Mouse (Mus musculus): Measurements from ENCODE around the gene Btnl9.
"Not testable (repeated sequence)": the region's sequence is repeated elsewhere in the genome, so short reads cannot be mapped to it uniquely, and the experiment has no call there.

Btnl9 gene

DNA sequence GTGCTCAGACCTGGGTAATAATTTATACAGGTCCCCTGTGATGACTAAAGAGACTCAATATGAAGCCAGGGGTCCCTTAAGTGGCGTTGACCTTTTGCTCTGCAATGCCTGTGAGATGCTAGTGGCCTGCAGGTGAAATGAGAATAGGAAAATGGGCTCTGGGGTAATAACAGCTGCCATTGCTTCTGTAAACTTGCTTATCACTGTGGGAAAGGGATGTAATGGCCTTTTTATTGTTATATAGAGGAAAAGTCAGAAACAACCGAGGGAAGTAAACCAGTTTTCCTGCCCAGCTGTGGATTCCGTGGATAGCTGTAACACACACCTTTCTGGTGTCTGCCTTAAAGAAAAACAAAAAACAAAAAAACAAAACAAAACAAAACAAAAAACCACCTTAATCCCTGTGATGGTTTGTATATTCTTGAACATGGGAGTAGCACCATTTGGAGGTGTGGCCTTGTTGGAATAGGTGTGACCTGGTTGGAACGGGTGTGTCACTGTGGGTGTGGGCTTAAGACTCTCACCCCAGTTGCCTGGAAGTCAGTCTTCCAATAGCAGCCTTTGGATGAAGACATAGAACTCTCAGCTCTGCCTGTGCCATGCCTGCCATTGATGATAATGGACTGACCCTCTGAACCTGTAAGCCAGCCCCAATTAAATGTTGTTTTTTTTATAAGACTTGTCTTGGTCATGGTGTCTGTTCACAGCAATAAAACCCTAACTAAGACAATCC lies 10.7 kb downstream of the Btnl9 start:
- not testable (repeated sequence) for DNase-seq

DNA sequence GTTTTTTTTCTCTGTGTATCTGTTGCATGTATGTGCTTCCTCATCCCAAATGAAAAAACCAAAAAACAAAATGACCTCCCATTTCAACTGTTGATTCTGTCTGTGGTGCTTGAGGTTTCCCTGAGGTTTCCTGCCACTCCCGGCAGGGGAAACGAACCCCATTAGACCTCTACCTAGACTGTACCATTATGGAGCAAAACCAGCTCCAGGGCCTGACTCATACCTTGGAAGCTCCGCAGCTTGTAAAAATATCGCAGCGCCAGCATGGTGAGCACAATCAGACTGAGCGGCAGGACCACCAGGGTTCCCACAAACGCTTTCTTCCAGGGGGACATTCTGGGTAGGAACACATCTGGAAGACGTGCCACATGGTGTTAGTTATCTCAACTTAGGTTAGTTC lies 11.6 kb downstream of the Btnl9 start:
- DNase-seq, result peak; percentile 10

DNA sequence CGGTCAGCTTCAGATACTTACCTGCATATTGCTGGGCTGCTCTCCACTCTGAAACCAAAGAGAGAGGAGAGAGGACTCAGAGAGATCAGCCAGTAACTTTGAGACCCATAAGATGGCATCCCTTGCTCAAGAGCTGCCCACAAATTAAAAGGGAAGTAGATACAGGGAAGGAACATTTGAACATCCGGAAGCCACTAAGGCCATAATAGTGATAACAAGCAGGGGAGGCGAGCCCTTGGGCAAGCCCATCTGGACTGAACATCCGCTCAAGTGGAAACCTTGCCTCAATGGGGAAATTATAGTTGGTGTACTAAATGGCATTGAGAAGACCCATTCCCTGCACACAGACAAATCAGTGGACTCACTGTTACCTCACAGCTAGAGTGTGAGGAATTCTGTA lies 16.4 kb downstream of the Btnl9 start:
- DNase-seq, result no peak

DNA sequence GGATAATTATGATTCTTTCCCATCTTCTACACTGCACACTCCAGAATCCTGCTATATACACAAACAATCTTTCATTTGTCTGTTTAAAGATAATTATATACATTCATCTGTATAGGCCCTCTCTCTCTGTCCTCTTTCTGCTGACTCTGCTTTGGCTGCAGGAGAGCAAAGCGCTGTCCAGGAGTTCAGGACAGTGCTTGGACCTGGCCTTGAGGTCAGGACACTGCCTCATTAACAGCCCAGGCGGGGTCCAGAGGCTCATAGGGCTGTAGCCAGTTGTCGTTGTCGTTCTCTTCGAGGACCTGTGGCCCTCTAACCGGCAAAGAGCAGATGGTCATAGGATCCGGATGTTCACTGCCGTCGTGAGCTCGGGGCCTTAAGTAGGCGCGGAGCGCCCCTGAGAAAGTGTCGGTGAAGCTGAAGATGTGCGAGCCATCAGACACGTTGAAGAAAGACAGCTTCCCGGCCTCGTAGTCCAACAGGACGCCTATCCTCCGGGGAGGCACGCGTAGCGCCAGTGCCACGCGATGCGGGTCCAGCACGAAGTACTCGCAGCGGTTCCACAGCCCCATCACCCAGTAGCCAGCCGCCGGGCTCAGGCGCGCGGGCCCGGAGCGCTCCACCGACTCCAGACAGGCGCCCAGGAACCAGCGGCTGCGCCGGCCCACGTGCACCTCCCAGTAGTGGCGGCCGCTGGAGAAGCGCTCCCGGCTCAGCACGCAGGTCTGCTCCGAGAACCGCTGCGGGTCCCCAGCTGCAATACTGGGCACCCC lies 17.9 kb downstream of the Btnl9 start:
- DNase-seq, result peak; percentile 4

DNA sequence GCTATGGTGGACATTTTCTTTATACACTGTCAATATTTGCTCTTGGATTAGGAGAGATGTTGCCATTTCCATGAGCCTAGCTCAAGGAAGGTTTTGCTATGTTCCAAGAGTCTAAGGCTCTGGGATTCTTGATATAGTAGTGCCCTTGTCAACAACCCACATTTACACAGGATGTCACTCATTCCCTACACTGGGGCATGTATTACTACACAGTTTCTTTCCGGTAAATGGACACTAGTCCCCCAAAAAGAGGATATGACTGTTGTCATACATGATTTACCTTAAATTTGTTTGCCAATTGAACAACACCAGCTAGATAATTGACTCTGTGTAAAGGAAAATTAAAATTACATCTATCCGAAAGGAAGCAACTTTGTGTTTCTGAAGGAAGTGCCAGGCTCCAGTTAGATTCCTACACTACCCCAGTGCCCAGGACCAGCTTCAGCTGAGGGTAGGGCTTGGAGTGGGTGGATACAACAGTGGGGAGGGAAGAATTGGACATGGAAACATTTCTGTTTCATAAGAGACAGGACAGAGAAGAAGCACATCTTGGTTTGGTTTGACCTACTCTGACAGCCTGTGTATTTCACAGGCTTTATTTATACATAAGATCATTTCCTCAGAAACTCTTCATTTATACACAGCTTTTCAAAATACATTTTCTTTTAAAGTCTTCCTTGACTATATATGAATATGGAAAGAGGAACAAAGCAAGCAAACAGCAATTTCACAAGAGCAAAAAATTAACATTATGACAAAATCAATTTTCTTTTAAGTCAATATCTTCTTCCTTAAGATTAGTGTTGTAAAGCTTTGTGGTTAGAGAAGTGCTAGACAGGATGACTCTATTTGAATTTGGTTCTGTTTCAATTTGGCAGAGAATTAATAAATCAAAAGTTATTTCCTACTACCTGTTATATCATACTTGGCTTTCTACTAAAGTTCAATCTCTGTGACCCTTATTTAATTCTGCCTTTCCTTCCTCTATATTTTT lies 29.8 kb downstream of the Btnl9 start:
- no peak for DNase-seq

DNA sequence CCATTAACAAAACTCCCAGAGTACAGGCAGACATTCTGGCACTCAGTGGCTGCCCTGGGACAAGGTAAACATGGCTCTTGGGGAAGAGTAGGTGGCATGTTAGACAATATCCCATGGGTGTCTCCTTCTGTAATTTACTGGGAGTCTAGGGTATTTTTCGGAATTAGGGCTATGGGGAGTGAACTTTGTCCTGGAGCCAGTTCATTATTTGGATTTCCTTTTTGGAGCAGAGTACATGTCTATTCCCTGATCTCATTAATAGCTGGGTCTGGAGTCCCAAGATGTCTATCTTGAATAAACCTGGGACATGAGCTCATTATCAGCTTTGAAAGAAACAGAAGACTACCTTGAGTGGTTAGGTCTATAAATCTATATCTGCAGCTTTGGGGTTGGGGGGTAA lies 32.9 kb downstream of the Btnl9 start, which contains the start of gene Olfr1394:
Gene Olfr1394 (plus strand): TSS at position 301 of the 400 bp plus-strand sequence.
- no peak for DNase-seq

DNA sequence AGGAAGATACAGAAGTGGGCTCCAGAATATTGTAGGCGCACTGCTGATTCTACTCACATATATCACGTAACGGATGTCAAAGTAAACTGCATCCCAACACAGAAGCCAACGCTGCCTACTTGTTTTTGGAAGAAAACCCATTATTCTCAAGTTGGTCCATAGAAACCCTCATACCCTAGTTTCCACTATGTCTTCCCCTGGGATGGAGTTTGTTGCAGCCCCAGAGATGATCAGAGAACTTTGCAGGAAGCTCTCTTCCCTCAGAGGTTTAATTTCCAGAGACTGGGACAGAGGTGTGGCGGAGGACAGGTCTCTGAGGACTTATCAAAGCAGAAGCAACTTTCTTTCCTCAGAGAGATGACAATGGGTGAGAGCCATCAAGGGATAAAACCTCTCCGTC lies 45.0 kb downstream of the Btnl9 start, which contains the start of gene Olfr1395:
Gene Olfr1395 (plus strand): TSS at position 301 of the 400 bp plus-strand sequence.
- DNase-seq, result no peak

DNA sequence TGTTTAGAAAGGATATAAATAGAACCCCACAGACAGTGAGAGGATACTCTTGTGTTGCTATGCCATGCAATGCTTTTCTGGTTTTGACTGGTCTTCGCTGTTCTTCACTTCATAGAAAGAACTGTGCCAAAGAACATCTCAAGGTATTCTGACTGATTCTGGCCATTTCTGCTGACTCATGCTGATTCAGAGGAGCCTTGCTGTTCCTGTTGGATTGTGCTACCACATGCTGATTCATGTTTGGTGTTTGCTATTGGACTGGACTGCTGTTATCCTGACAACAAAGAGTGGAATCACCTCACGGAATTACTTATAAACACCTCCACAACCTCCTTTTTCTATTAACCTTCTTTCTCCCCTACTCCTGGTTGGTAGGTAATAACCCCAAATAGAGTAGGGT lies 62.8 kb downstream of the Btnl9 start:
- DNase-seq, result no peak

DNA sequence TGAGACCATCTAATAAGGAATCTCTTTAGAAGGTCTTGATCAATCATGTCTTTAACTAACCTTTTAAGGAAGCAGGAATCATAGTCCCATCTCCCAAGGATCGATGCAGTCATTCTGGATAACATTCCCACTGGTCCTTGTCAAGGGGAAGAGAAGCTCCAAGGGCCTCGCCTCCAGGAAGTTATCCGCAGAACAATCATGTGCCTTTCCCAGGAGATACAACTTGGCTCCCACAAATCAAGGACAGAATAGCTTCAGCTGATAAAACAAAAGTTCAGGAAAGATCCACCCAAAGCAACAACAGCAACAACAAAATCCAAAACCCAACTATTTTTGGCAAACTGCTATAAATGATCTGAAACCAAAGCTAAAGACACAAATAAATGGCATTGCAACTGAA lies 67.3 kb downstream of the Btnl9 start:
- DNase-seq, result no peak

Data from thymus, postnatal 25 days (tissue).